Mouse (Mus musculus) cerebellum, adult 2 months (tissue): ENCODE measurements around the gene Pelo.

Experiments used
- CTCF ChIP-seq: fragments of 200-500 bp; IDR thresholded peaks from 2 replicates; pipeline ENCODE4 v1.5.1; 2011; ENCODE audit warnings: low read depth, mild to moderate bottlenecking, control low read depth, low read length, moderate library complexity, borderline replicate concordance; ENCODE audit not compliant: insufficient read depth
- POLR2A ChIP-seq: fragments of 200-500 bp; IDR thresholded peaks from 2 replicates; pipeline ENCODE4 v1.6.1; 2011; ENCODE audit warnings: low read length, control low read depth, borderline replicate concordance; ENCODE audit not compliant: insufficient read depth

- no peak for TF ChIP-seq CTCF
- TF ChIP-seq POLR2A, result no peak
These were observed 48.5 kb upstream of the Pelo start for GRCm38 (mm10) chr13:115138513-115138912.
